Mouse (Mus musculus) duodenum, adult 2 months (tissue): ENCODE measurements around the gene Saal1. TPM values are rescaled to one million over a fixed set of nuclear protein-coding genes. Genes with fewer than 3 reads are reported as not detected.

Experiments
- polyA plus RNA-seq: library from polyadenylated mRNA; depleted of rRNA; stranded (reverse); fragments of >200 nt; gene quantifications from 2 replicates; pipeline ENCODE4 v1.2.3, GENCODE M21; 2012; ENCODE audit warnings: low replicate concordance; rRNA removed

Saal1 gene
- polyA plus RNA-seq: 1.7 and 2.8 TPM in 2 replicates

GRCm38 (mm10) chr7:46710390-46710844 is at the start of gene Saal1:
Gene Saal1, minus strand, starts transcription at chr7:46710680.

GRCm38 (mm10) chr7:46751490-46751889 is 41.0 kb upstream of the Saal1 start, which contains the start of gene Saa2:
Gene Saa2, plus strand, starts transcription at chr7:46751790.

GRCm38 (mm10) chr7:46742880-46743279 is 32.4 kb upstream of the Saal1 start, which contains the start of gene Saa1:
Gene Saa1, minus strand, starts transcription at chr7:46742980.

GRCm38 (mm10) chr7:46732458-46732857 is 22.0 kb upstream of the Saal1 start, which contains the start of gene Saa4:
Gene Saa4, minus strand, starts transcription at chr7:46732603.

GRCm38 (mm10) chr7:46715600-46715999 is 5.1 kb upstream of the Saal1 start, which contains the start of gene Saa3:
Gene Saa3, minus strand, starts transcription at chr7:46715700.

GRCm38 (mm10) chr7:46672160-46672672 is 38.3 kb downstream of the Saal1 start, which contains the start of gene Tph1:
Gene Tph1, minus strand, starts transcription at chr7:46672537.

GRCm38 (mm10) chr7:46639692-46640031 is 70.8 kb downstream of the Saal1 start, which contains the start of gene Sergef:
Gene Sergef, minus strand, starts transcription at chr7:46639807.

Other genes starting within 250 kb of the Saal1 start
- gene Sergef, start 70.9 kb downstream of the Saal1 start, polyA plus RNA-seq: 5.3 and 5.6 TPM in 2 replicates
- 2.4 and 2.9 TPM in 2 replicates for gene Tph1, start 38.1 kb downstream of the Saal1 start, polyA plus RNA-seq
- gene Saa3, start 5.0 kb upstream of the Saal1 start, polyA plus RNA-seq: 0.21 and 0.30 TPM in 2 replicates
- gene Saa4, start 21.9 kb upstream of the Saal1 start, polyA plus RNA-seq: 0.07 TPM in 1 of 2 replicates, not detected in the other
- gene Saa1, start 32.3 kb upstream of the Saal1 start, polyA plus RNA-seq: 0.21 TPM in 1 of 2 replicates, not detected in the other
- not detected in 2 replicates for gene Saa2, start 41.1 kb upstream of the Saal1 start, polyA plus RNA-seq
- gene Hps5, start 85.4 kb upstream of the Saal1 start, polyA plus RNA-seq: 15.4 and 20.0 TPM in 2 replicates
- 2.2 and 4.8 TPM in 2 replicates for gene Gtf2h1, start 85.4 kb upstream of the Saal1 start, polyA plus RNA-seq
- 740 and 1,417 TPM in 2 replicates for gene Ldha, start 130.8 kb upstream of the Saal1 start, polyA plus RNA-seq
- not detected in 2 replicates for gene Ldhc, start 150.5 kb upstream of the Saal1 start, polyA plus RNA-seq
- 100 and 104 TPM in 2 replicates for gene Tsg101, start 209.3 kb upstream of the Saal1 start, polyA plus RNA-seq
- gene Uevld, start 247.8 kb upstream of the Saal1 start, polyA plus RNA-seq: 0.74 and 0.77 TPM in 2 replicates